Mouse (Mus musculus) lung, embryonic 15.5 days (tissue): ENCODE data around the gene Psme1. TPM values are rescaled to one million over a fixed set of nuclear protein-coding genes. Genes with fewer than 3 reads are reported as not detected.

ENCODE experiments used
- ATAC-seq: fragments of 200-750 bp; cut with Nextera tagmentation; 2 replicates; pipeline ENCODE4 v1.8.0; 2017; ENCODE audit warnings: moderate number of reproducible peaks, borderline replicate concordance; ENCODE audit not compliant: low FRiP score, low TSS enrichment; ENCODE audit errors: extremely low read depth
- H3K27ac ChIP-seq: fragments of 300-500 bp; sonication (generic); 2 replicates; pipeline ENCODE4 v1.5.1; 2015; ENCODE audit warnings: moderate library complexity, mild to moderate bottlenecking, inconsistent platforms
- H3K27me3 ChIP-seq: fragments of 300-500 bp; sonication (generic); 2 replicates; pipeline ENCODE4 v1.6.1; 2015; ENCODE audit warnings: inconsistent platforms
- H3K36me3 ChIP-seq: fragments of 300-500 bp; sonication (generic); 2 replicates; pipeline ENCODE4 v1.6.1; 2015; ENCODE audit warnings: inconsistent platforms
- H3K4me1 ChIP-seq: fragments of 300-500 bp; sonication (generic); 2 replicates; pipeline ENCODE4 v1.6.1; 2015; ENCODE audit warnings: inconsistent platforms
- H3K4me2 ChIP-seq: fragments of 300-500 bp; sonication (generic); 2 replicates; pipeline ENCODE4 v1.6.1; 2015; ENCODE audit warnings: inconsistent platforms, mild to moderate bottlenecking, moderate library complexity
- H3K4me3 ChIP-seq: fragments of 300-500 bp; sonication (generic); 2 replicates; pipeline ENCODE4 v1.5.1; 2015; ENCODE audit warnings: mild to moderate bottlenecking, inconsistent platforms
- H3K9ac ChIP-seq: fragments of 300-500 bp; sonication (generic); 2 replicates; pipeline ENCODE4 v1.6.1; 2015; ENCODE audit warnings: inconsistent platforms
- H3K9me3 ChIP-seq: fragments of 300-500 bp; sonication (generic); 2 replicates; pipeline ENCODE4 v1.6.1; 2016; ENCODE audit warnings: inconsistent platforms
- WGBS: fragments of 180-500 bp; shearing (Covaris S2); methylation state at CpG from one replicate; pipeline ENCODE4 v1.1.7; 2015; 5-methylcytosine and 5-hydroxymethylcytosine counted together
- polyA plus RNA-seq: library from polyadenylated mRNA; unstranded; fragments of >200 nt; fragmentation: Nextera tagmentation; extraction: Ambion mirVana; gene quantifications from 2 replicates; pipeline ENCODE4 v1.2.1, GENCODE M21; 2015

Psme1 gene
- polyA plus RNA-seq, 1 experiment from 2014 or later = 168 TPM

GRCm38 (mm10) chr14:55605743-55606459 lies 28.0 kb downstream of the Psme1 start:
- H3K9ac ChIP-seq = no peak overlapping the region
- peaks cover 16% of the 10 kb centered on the region for H3K4me1 ChIP-seq
- H3K9me3 ChIP-seq = no peaks in the 10 kb centered on the region
- peaks cover 53% of the 10 kb centered on the region for H3K36me3 ChIP-seq
- ATAC-seq = no peak
- H3K27me3 ChIP-seq = no peaks in the 10 kb centered on the region
- H3K4me2 ChIP-seq = no peak overlapping the region
- no peak overlapping the region for H3K4me3 ChIP-seq
- no peak overlapping the region for H3K27ac ChIP-seq
- 88% methylated on average over 16 of the region's 16 CpGs for WGBS

GRCm38 (mm10) chr14:55608339-55608738 lies 30.4 kb downstream of the Psme1 start:
- H3K4me3 ChIP-seq = no peak overlapping the region
- no peaks in the 10 kb centered on the region for H3K27me3 ChIP-seq
- no peak overlapping the region for H3K9ac ChIP-seq
- H3K9me3 ChIP-seq = no peaks in the 10 kb centered on the region
- ATAC-seq = no peak
- H3K27ac ChIP-seq = no peak overlapping the region
- no peak overlapping the region for H3K4me2 ChIP-seq
- peaks cover 15% of the 10 kb centered on the region for H3K4me1 ChIP-seq
- H3K36me3 ChIP-seq = peaks cover 30% of the 10 kb centered on the region
- 85% methylated on average over 6 of the region's 6 CpGs for WGBS

- Histone ChIP-seq H3K36me3 (peaks cover 14% of the 10 kb centered on the region), H3K27ac (no peak overlapping the region), H3K4me3 (no peak overlapping the region), H3K4me1 (peaks cover 7% of the 10 kb centered on the region; the same call in 1 of the 2 replicates), H3K4me2 (no peak overlapping the region), H3K27me3 (no peaks in the 10 kb centered on the region), H3K9ac (no peak overlapping the region), H3K9me3 (no peaks in the 10 kb centered on the region)
- WGBS = 47% methylated on average over 6 of the region's 6 CpGs
- ATAC-seq = no peak
Observed at GRCm38 (mm10) chr14:55613346-55613745, 35.4 kb downstream of the Psme1 start.

- H3K9me3 ChIP-seq = no peaks in the 10 kb centered on the region
- H3K9ac ChIP-seq = no peak overlapping the region
- H3K27me3 ChIP-seq = no peaks in the 10 kb centered on the region
- 59% methylated on average over 7 of the region's 7 CpGs for WGBS
- H3K4me3 ChIP-seq = no peak overlapping the region
- H3K4me2 ChIP-seq = no peak overlapping the region
- peaks cover 2% of the 10 kb centered on the region for H3K36me3 ChIP-seq
- H3K27ac ChIP-seq = no peak overlapping the region
- peaks cover 7% of the 10 kb centered on the region; the same call in 1 of the 2 replicates for H3K4me1 ChIP-seq
- ATAC-seq = no peak
Observed at GRCm38 (mm10) chr14:55614565-55615178, 36.7 kb downstream of the Psme1 start.

- Histone ChIP-seq H3K27ac (no peak overlapping the region), H3K27me3 (no peaks in the 10 kb centered on the region), H3K4me1 (peaks cover 7% of the 10 kb centered on the region; the same call in 1 of the 2 replicates), H3K4me3 (no peak overlapping the region), H3K36me3 (no peaks in the 10 kb centered on the region), H3K9ac (no peak overlapping the region), H3K9me3 (no peaks in the 10 kb centered on the region), H3K4me2 (no peak overlapping the region)
- no peak for ATAC-seq
- 42% methylated on average over 2 of the region's 2 CpGs for WGBS
Observed at GRCm38 (mm10) chr14:55615876-55616275, 38.0 kb downstream of the Psme1 start.

- 71% methylated on average over 2 of the region's 2 CpGs for WGBS
Observed at GRCm38 (mm10) chr14:55616844-55617243, 38.9 kb downstream of the Psme1 start.

GRCm38 (mm10) chr14:55617822-55618221 lies 39.9 kb downstream of the Psme1 start, which contains the start of gene Rec8:
Gene Rec8, plus strand, starts transcription at chr14:55618037.
- 17% methylated on average over 21 of the region's 21 CpGs for WGBS
- peak within 1 kb of the TSS; percentile 60 for H3K27ac ChIP-seq
- H3K4me1 ChIP-seq = peaks cover 7% of the 10 kb centered on the region; the same call in 1 of the 2 replicates
- H3K27me3 ChIP-seq = no peaks in the 10 kb centered on the region
- no peaks in the 10 kb centered on the region for H3K36me3 ChIP-seq
- peak; percentile 78 for ATAC-seq
- H3K9ac ChIP-seq = peak within 1 kb of the TSS; percentile 21
- peak within 1 kb of the TSS; percentile 52 for H3K4me2 ChIP-seq
- peak within 1 kb of the TSS; percentile 36 for H3K4me3 ChIP-seq
- H3K9me3 ChIP-seq = no peaks in the 10 kb centered on the region

More at GRCm38 (mm10) chr14:55616844-55617243, 38.9 kb downstream of the Psme1 start:
- Histone ChIP-seq H3K9me3 (no peaks in the 10 kb centered on the region), H3K4me3 (no peak overlapping the region), H3K4me1 (peaks cover 7% of the 10 kb centered on the region; the same call in 1 of the 2 replicates), H3K4me2 (no peak overlapping the region), H3K27me3 (no peaks in the 10 kb centered on the region), H3K27ac (peak overlapping the region; percentile 60; the same call in 1 of the 2 replicates), H3K36me3 (no peaks in the 10 kb centered on the region), H3K9ac (no peak overlapping the region)
- no peak for ATAC-seq

GRCm38 (mm10) chr14:55618486-55619195 lies 40.7 kb downstream of the Psme1 start:
- H3K4me3 ChIP-seq = peak overlapping the region; percentile 36
- no peaks in the 10 kb centered on the region for H3K9me3 ChIP-seq
- H3K27ac ChIP-seq = peak overlapping the region; percentile 26; the same call in 1 of the 2 replicates
- WGBS = 27% methylated on average over 22 of the region's 22 CpGs
- H3K4me2 ChIP-seq = peak overlapping the region; percentile 52
- peak overlapping the region; percentile 21 for H3K9ac ChIP-seq
- H3K36me3 ChIP-seq = no peaks in the 10 kb centered on the region
- H3K4me1 ChIP-seq = peaks cover 7% of the 10 kb centered on the region; the same call in 1 of the 2 replicates
- no peak for ATAC-seq
- H3K27me3 ChIP-seq = no peaks in the 10 kb centered on the region

GRCm38 (mm10) chr14:55628077-55628827 lies 50.3 kb downstream of the Psme1 start:
- Histone ChIP-seq H3K27ac (no peak overlapping the region), H3K4me3 (no peak overlapping the region), H3K4me1 (no peaks in the 10 kb centered on the region), H3K36me3 (peaks cover 92% of the 10 kb centered on the region), H3K9me3 (no peaks in the 10 kb centered on the region), H3K27me3 (no peaks in the 10 kb centered on the region), H3K4me2 (no peak overlapping the region), H3K9ac (no peak overlapping the region)
- 87% methylated on average over 27 of the region's 27 CpGs for WGBS
- ATAC-seq = no peak

GRCm38 (mm10) chr14:55629312-55629711 lies 51.4 kb downstream of the Psme1 start:
- H3K36me3 ChIP-seq = peaks cover 96% of the 10 kb centered on the region
- ATAC-seq = no peak
- no peak overlapping the region for H3K4me2 ChIP-seq
- no peak overlapping the region for H3K9ac ChIP-seq
- no peaks in the 10 kb centered on the region for H3K9me3 ChIP-seq
- no peaks in the 10 kb centered on the region; the same call in 1 of the 2 replicates for H3K4me1 ChIP-seq
- no peak overlapping the region for H3K4me3 ChIP-seq
- 52% methylated on average over 5 of the region's 5 CpGs for WGBS
- H3K27ac ChIP-seq = no peak overlapping the region
- H3K27me3 ChIP-seq = no peaks in the 10 kb centered on the region
